Mouse (Mus musculus): ENCODE results near the gene Dapk1.

- TF ChIP-seq CTCF (IDR thresholded peaks at IDR 0.05; ENCODE audit: control insufficient read depth, insufficient read depth, low read length) (no peak), POLR2A (IDR thresholded peaks at IDR 0.05; ENCODE audit: borderline replicate concordance, control insufficient read depth, low read depth, low read length) (no peak)
Observed at GRCm38 (mm10) chr13:60716107-60716506, 114.4 kb downstream of the Dapk1 start.
